In the genomic region with DNA sequence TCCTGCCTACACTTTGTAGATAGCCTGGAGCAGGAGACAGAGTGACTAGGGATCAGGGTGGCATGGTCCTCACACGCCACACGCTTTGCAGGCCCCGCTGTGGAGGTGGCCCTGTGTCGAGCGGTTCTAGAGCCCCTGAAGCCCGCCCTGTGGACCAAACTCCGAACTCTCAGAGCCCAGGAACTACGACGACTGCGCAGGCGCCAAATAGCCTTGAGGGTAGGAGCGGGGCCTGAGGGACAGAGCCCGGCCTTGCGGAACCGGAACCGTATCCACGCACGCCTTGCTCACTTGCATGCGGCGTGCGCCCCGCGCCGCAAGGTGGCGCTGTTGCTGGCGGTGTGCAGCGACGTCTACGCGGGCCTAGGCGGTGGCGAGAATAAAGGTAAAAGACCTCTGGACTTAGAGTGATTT, we compare ENCODE assay signal across 8 mouse cellular contexts. TPM values are rescaled to one million over a fixed set of nuclear protein-coding genes. Genes with fewer than 3 reads are reported as not detected.
DNase-seq lines count a peak whose midpoint lies in the region; ATAC-seq and TF ChIP-seq lines count a peak whose summit lies in the region.

No protein-coding gene starts in this region.

- peak overlapping the region; percentile 76 for H3K27ac ChIP-seq in bone marrow, adult 2 months (ENCODE audit: control insufficient read depth, insufficient read depth, low read depth, low read length, poor library complexity)
- H3K27ac ChIP-seq in embryonic facial prominence, embryonic 14.5 days (replicated peaks; ENCODE audit: low read depth, low read length) = peak overlapping the region; percentile 68; the same call in 1 of the 2 replicates
- H3K27ac ChIP-seq in heart, embryonic 11.5 days (ENCODE audit: low read depth, low read length) = peak overlapping the region; percentile 59; the same call in 1 of the 2 replicates
- H3K27ac ChIP-seq in kidney, embryonic 16.5 days (ENCODE audit: low read length) = peak overlapping the region; percentile 64
- H3K27ac ChIP-seq in liver, embryonic 15.5 days (replicated peaks) = peak overlapping the region; percentile 72
- H3K27ac ChIP-seq in stomach, embryonic 16.5 days (ENCODE audit: low read length) = peak overlapping the region; percentile 1; the same call in 1 of the 2 replicates

- peak; percentile 77 for ATAC-seq in embryonic facial prominence, embryonic 14.5 days (ENCODE audit: low read depth)
- peak; percentile 63 for ATAC-seq in heart, embryonic 11.5 days (replicated peaks; ENCODE audit: insufficient number of reproducible peaks, low FRiP score, low TSS enrichment)
- peak; percentile 85 for ATAC-seq in kidney, embryonic 16.5 days (ENCODE audit: low FRiP score, low TSS enrichment)
- peak; percentile 72 for ATAC-seq in liver, embryonic 15.5 days (ENCODE audit: insufficient read depth)
- ATAC-seq in stomach, embryonic 16.5 days (ENCODE audit: insufficient read depth, low FRiP score) = peak; percentile 63

- peak; percentile 89 to 91 for DNase-seq in B cell, adult 2 months
- DNase-seq in embryonic facial prominence, embryonic 14.5 days (ENCODE audit: low spot score) = peak; percentile 71
- peak; percentile 78 for DNase-seq in neural tube, embryonic 10.5 days (ENCODE audit: extremely low spot score, low spot score)

- TF ChIP-seq CTCF in bone marrow, adult 2 months (IDR thresholded peaks at IDR 0.05; ENCODE audit: control insufficient read depth, insufficient read depth, low read length) = peak; percentile 99

- H3K4me2 ChIP-seq in embryonic facial prominence, embryonic 14.5 days (ENCODE audit: low read depth, low read length) = peak overlapping the region; percentile 46
- peak overlapping the region; percentile 64 for H3K4me2 ChIP-seq in heart, embryonic 11.5 days
- H3K4me2 ChIP-seq in kidney, embryonic 16.5 days (replicated peaks; ENCODE audit: low read depth, low read length) = peak overlapping the region; percentile 53
- peak overlapping the region; percentile 89 for H3K4me2 ChIP-seq in liver, embryonic 15.5 days
- H3K4me2 ChIP-seq in stomach, embryonic 16.5 days (ENCODE audit: low read depth, low read length) = peak overlapping the region; percentile 46

- peak; percentile 64; the same call in 1 of the 2 replicates for TF ChIP-seq POLR2A in bone marrow, adult 2 months (IDR thresholded peaks at IDR 0.05; ENCODE audit: borderline replicate concordance, control insufficient read depth, low read depth, low read length)

- WGBS in bone marrow, adult 2 months = 7% methylated on average over 32 of the region's 32 CpGs
- 20% methylated on average over 32 of the region's 32 CpGs for WGBS in embryonic facial prominence, embryonic 14.5 days
- WGBS in heart, embryonic 11.5 days (ENCODE audit: insufficient replicate concordance) = 15% methylated on average over 32 of the region's 32 CpGs
- 12% methylated on average over 32 of the region's 32 CpGs for WGBS in kidney, embryonic 16.5 days
- WGBS in liver, embryonic 15.5 days (ENCODE audit: insufficient replicate concordance) = 8% methylated on average over 32 of the region's 32 CpGs
- 13% methylated on average over 32 of the region's 32 CpGs for WGBS in stomach, embryonic 16.5 days

- peak overlapping the region; percentile 61 for H3K9ac ChIP-seq in embryonic facial prominence, embryonic 14.5 days (ENCODE audit: low read depth, low read length)
- H3K9ac ChIP-seq in heart, embryonic 11.5 days (ENCODE audit: low read depth, low read length) = peak overlapping the region; percentile 71; the same call in 1 of the 2 replicates
- H3K9ac ChIP-seq in kidney, embryonic 16.5 days (replicated peaks; ENCODE audit: low read length) = peak overlapping the region; percentile 69
- peak overlapping the region; percentile 63 for H3K9ac ChIP-seq in liver, embryonic 15.5 days
- peak overlapping the region; percentile 72 for H3K9ac ChIP-seq in stomach, embryonic 16.5 days (ENCODE audit: low read length)

- no peaks in the 10 kb centered on the region for H3K36me3 ChIP-seq in embryonic facial prominence, embryonic 14.5 days (ENCODE audit: control insufficient read depth, insufficient read depth, low read length)
- no peaks in the 10 kb centered on the region for H3K36me3 ChIP-seq in heart, embryonic 11.5 days (ENCODE audit: control insufficient read depth, insufficient read depth, low read length)
- H3K36me3 ChIP-seq in kidney, embryonic 16.5 days (ENCODE audit: insufficient read depth, low read length) = no peaks in the 10 kb centered on the region
- peaks cover 9% of the 10 kb centered on the region; the same call in 1 of the 2 replicates for H3K36me3 ChIP-seq in liver, embryonic 15.5 days (replicated peaks)
- H3K36me3 ChIP-seq in stomach, embryonic 16.5 days (ENCODE audit: control insufficient read depth, insufficient read depth, low read length) = no peaks in the 10 kb centered on the region

- peak overlapping the region; percentile 56 for H3K4me3 ChIP-seq in bone marrow, adult 2 months (replicated peaks; ENCODE audit: control insufficient read depth, low read depth, low read length)
- peak overlapping the region; percentile 10; the same call in 1 of the 2 replicates for H3K4me3 ChIP-seq in embryonic facial prominence, embryonic 14.5 days (ENCODE audit: low read depth, low read length)
- H3K4me3 ChIP-seq in heart, embryonic 11.5 days (ENCODE audit: low read depth, low read length) = peak overlapping the region; percentile 28
- H3K4me3 ChIP-seq in kidney, embryonic 16.5 days (ENCODE audit: low read length) = peak overlapping the region; percentile 35
- peak overlapping the region; percentile 58 for H3K4me3 ChIP-seq in liver, embryonic 15.5 days (replicated peaks)
- H3K4me3 ChIP-seq in stomach, embryonic 16.5 days (replicated peaks; ENCODE audit: low read length) = peak overlapping the region; percentile 9

- no peaks in the 10 kb centered on the region for H3K9me3 ChIP-seq in embryonic facial prominence, embryonic 14.5 days (ENCODE audit: control insufficient read depth, low read length)
- H3K9me3 ChIP-seq in heart, embryonic 11.5 days (replicated peaks; ENCODE audit: control insufficient read depth, low read length) = no peaks in the 10 kb centered on the region
- no peaks in the 10 kb centered on the region for H3K9me3 ChIP-seq in kidney, embryonic 16.5 days (ENCODE audit: low read length)
- no peaks in the 10 kb centered on the region for H3K9me3 ChIP-seq in liver, embryonic 15.5 days (replicated peaks)
- H3K9me3 ChIP-seq in stomach, embryonic 16.5 days (replicated peaks; ENCODE audit: control insufficient read depth, low read length) = no peaks in the 10 kb centered on the region

- H3K4me1 ChIP-seq in bone marrow, adult 2 months (ENCODE audit: control insufficient read depth, insufficient read depth, low read length) = peaks cover 2% of the 10 kb centered on the region; the same call in 1 of the 2 replicates
- peaks cover 9% of the 10 kb centered on the region for H3K4me1 ChIP-seq in embryonic facial prominence, embryonic 14.5 days (ENCODE audit: control insufficient read depth, insufficient read depth, low read length)
- peaks cover 7% of the 10 kb centered on the region; the same call in 1 of the 2 replicates for H3K4me1 ChIP-seq in heart, embryonic 11.5 days (ENCODE audit: control insufficient read depth, insufficient read depth, low read length)
- peaks cover 16% of the 10 kb centered on the region for H3K4me1 ChIP-seq in kidney, embryonic 16.5 days (ENCODE audit: insufficient read depth, low read length)
- peaks cover 31% of the 10 kb centered on the region for H3K4me1 ChIP-seq in liver, embryonic 15.5 days (replicated peaks)
- peaks cover 12% of the 10 kb centered on the region for H3K4me1 ChIP-seq in stomach, embryonic 16.5 days (ENCODE audit: control insufficient read depth, insufficient read depth, low read length)

- no peaks in the 10 kb centered on the region for H3K27me3 ChIP-seq in embryonic facial prominence, embryonic 14.5 days (replicated peaks; ENCODE audit: control insufficient read depth, insufficient read depth, low read length)
- no peaks in the 10 kb centered on the region for H3K27me3 ChIP-seq in heart, embryonic 11.5 days (ENCODE audit: control insufficient read depth, insufficient read depth, low read length)
- H3K27me3 ChIP-seq in kidney, embryonic 16.5 days (ENCODE audit: insufficient read depth, low read length) = no peaks in the 10 kb centered on the region
- no peaks in the 10 kb centered on the region for H3K27me3 ChIP-seq in liver, embryonic 15.5 days
- no peaks in the 10 kb centered on the region for H3K27me3 ChIP-seq in stomach, embryonic 16.5 days (ENCODE audit: control insufficient read depth, insufficient read depth, low read length)

RNA-seq across cellular contexts. Expression of a gene that starts 7.8 kb away (rescaled TPM):
- 29.1 and 94.3 TPM in 2 replicates for polyA plus RNA-seq in bone marrow, adult 2 months (2011; ENCODE audit: insufficient read depth, insufficient read length, low replicate concordance, missing spikeins)
- polyA plus RNA-seq in embryonic facial prominence, embryonic 14.5 days (2014; fragmentation: Nextera tagmentation; extraction: Ambion mirVana) = 2.7 and 3.0 TPM in 2 replicates
- 2.4 and 2.5 TPM in 2 replicates for polyA plus RNA-seq in heart, embryonic 11.5 days (2014; fragmentation: Nextera tagmentation; extraction: Ambion mirVana)
- polyA plus RNA-seq in kidney, embryonic 16.5 days (2015; fragmentation: Nextera tagmentation; extraction: Ambion mirVana) = 7.0 and 7.7 TPM in 2 replicates
- 9.4 and 10.2 TPM in 2 replicates for polyA plus RNA-seq in liver, embryonic 15.5 days (2015; fragmentation: Nextera tagmentation; extraction: Ambion mirVana)
- 5.0 and 5.9 TPM in 2 replicates for polyA plus RNA-seq in stomach, embryonic 16.5 days (2015; fragmentation: Nextera tagmentation; extraction: Ambion mirVana)

RNA-seq across cellular contexts. Expression of a gene that starts 11.8 kb away (rescaled TPM):
- polyA plus RNA-seq in bone marrow, adult 2 months (2011; ENCODE audit: insufficient read depth, insufficient read length, low replicate concordance, missing spikeins) = 274 and 541 TPM in 2 replicates
- 180 and 182 TPM in 2 replicates for polyA plus RNA-seq in embryonic facial prominence, embryonic 14.5 days (2014; fragmentation: Nextera tagmentation; extraction: Ambion mirVana)
- polyA plus RNA-seq in heart, embryonic 11.5 days (2014; fragmentation: Nextera tagmentation; extraction: Ambion mirVana) = 210 and 212 TPM in 2 replicates
- polyA plus RNA-seq in kidney, embryonic 16.5 days (2015; fragmentation: Nextera tagmentation; extraction: Ambion mirVana) = 204 and 224 TPM in 2 replicates
- polyA plus RNA-seq in liver, embryonic 15.5 days (2015; fragmentation: Nextera tagmentation; extraction: Ambion mirVana) = 79.3 and 86.9 TPM in 2 replicates
- polyA plus RNA-seq in stomach, embryonic 16.5 days (2015; fragmentation: Nextera tagmentation; extraction: Ambion mirVana) = 170 and 200 TPM in 2 replicates

RNA-seq across cellular contexts. Expression of a gene that starts 28.4 kb away (rescaled TPM):
- polyA plus RNA-seq in bone marrow, adult 2 months (2011; ENCODE audit: insufficient read depth, insufficient read length, low replicate concordance, missing spikeins) = 64.4 and 98.5 TPM in 2 replicates
- polyA plus RNA-seq in embryonic facial prominence, embryonic 14.5 days (2014; fragmentation: Nextera tagmentation; extraction: Ambion mirVana) = 183 and 202 TPM in 2 replicates
- 139 and 149 TPM in 2 replicates for polyA plus RNA-seq in heart, embryonic 11.5 days (2014; fragmentation: Nextera tagmentation; extraction: Ambion mirVana)
- polyA plus RNA-seq in kidney, embryonic 16.5 days (2015; fragmentation: Nextera tagmentation; extraction: Ambion mirVana) = 198 and 214 TPM in 2 replicates
- 125 and 148 TPM in 2 replicates for polyA plus RNA-seq in liver, embryonic 15.5 days (2015; fragmentation: Nextera tagmentation; extraction: Ambion mirVana)
- 227 and 230 TPM in 2 replicates for polyA plus RNA-seq in stomach, embryonic 16.5 days (2015; fragmentation: Nextera tagmentation; extraction: Ambion mirVana)

RNA-seq across cellular contexts. Expression of a gene that starts 29.3 kb away (rescaled TPM):
- 7.9 and 12.1 TPM in 2 replicates for polyA plus RNA-seq in bone marrow, adult 2 months (2011; ENCODE audit: insufficient read depth, insufficient read length, low replicate concordance, missing spikeins)
- polyA plus RNA-seq in embryonic facial prominence, embryonic 14.5 days (2014; fragmentation: Nextera tagmentation; extraction: Ambion mirVana) = 40.9 and 41.5 TPM in 2 replicates
- polyA plus RNA-seq in heart, embryonic 11.5 days (2014; fragmentation: Nextera tagmentation; extraction: Ambion mirVana) = 34.7 and 38.0 TPM in 2 replicates
- 48.5 and 53.2 TPM in 2 replicates for polyA plus RNA-seq in kidney, embryonic 16.5 days (2015; fragmentation: Nextera tagmentation; extraction: Ambion mirVana)
- 29.4 and 33.3 TPM in 2 replicates for polyA plus RNA-seq in liver, embryonic 15.5 days (2015; fragmentation: Nextera tagmentation; extraction: Ambion mirVana)
- 37.2 and 38.9 TPM in 2 replicates for polyA plus RNA-seq in stomach, embryonic 16.5 days (2015; fragmentation: Nextera tagmentation; extraction: Ambion mirVana)

RNA-seq across cellular contexts. Expression of a gene that starts 30.0 kb away (rescaled TPM):
- polyA plus RNA-seq in bone marrow, adult 2 months (2011; ENCODE audit: insufficient read depth, insufficient read length, low replicate concordance, missing spikeins) = 18.7 and 28.3 TPM in 2 replicates
- 76.8 and 79.3 TPM in 2 replicates for polyA plus RNA-seq in embryonic facial prominence, embryonic 14.5 days (2014; fragmentation: Nextera tagmentation; extraction: Ambion mirVana)
- 52.2 and 55.3 TPM in 2 replicates for polyA plus RNA-seq in heart, embryonic 11.5 days (2014; fragmentation: Nextera tagmentation; extraction: Ambion mirVana)
- polyA plus RNA-seq in kidney, embryonic 16.5 days (2015; fragmentation: Nextera tagmentation; extraction: Ambion mirVana) = 67.3 and 75.0 TPM in 2 replicates
- polyA plus RNA-seq in liver, embryonic 15.5 days (2015; fragmentation: Nextera tagmentation; extraction: Ambion mirVana) = 25.9 and 26.0 TPM in 2 replicates
- 62.1 and 63.7 TPM in 2 replicates for polyA plus RNA-seq in stomach, embryonic 16.5 days (2015; fragmentation: Nextera tagmentation; extraction: Ambion mirVana)

Comparison
In these comparisons a context has a peak if more than half of its experiments do, and no peak if none do; other contexts are left out.
1. Peak in every context shown above with its lines: DNase-seq, ATAC-seq, H3K4me3 ChIP-seq and H3K27ac ChIP-seq.
2. H3K27ac ChIP-seq: peak in every context shown above with its lines; median percentile 76 in bone marrow, adult 2 months; 72 in liver, embryonic 15.5 days; 68 in embryonic facial prominence, embryonic 14.5 days; 64 in kidney, embryonic 16.5 days; 59 in heart, embryonic 11.5 days; 1 in stomach, embryonic 16.5 days.